Mouse (Mus musculus) liver, embryonic 15.5 days (tissue): ENCODE results near the gene Sh3bp5. TPM values are rescaled to one million over a fixed set of nuclear protein-coding genes. Genes with fewer than 3 reads are reported as not detected.

Experiments used
- ATAC-seq: fragments of 200-750 bp; cut with Nextera tagmentation; 2 replicates; pipeline ENCODE4 v1.8.0; 2017; ENCODE audit warnings: moderate number of reproducible peaks, mild to moderate bottlenecking, moderate library complexity; ENCODE audit not compliant: insufficient read depth
- H3K27ac ChIP-seq: fragments of 300-500 bp; sonication (generic); replicated peaks from 2 replicates; pipeline ENCODE4 v1.5.1; 2015; ENCODE audit warnings: mild to moderate bottlenecking, inconsistent platforms
- H3K27me3 ChIP-seq: fragments of 300-500 bp; sonication (generic); 2 replicates; pipeline ENCODE4 v1.6.1; 2015; ENCODE audit warnings: mild to moderate bottlenecking, inconsistent platforms
- H3K36me3 ChIP-seq: fragments of 300-500 bp; sonication (generic); replicated peaks from 2 replicates; pipeline ENCODE4 v1.6.1; 2015; ENCODE audit warnings: moderate library complexity, mild to moderate bottlenecking, inconsistent platforms
- H3K4me1 ChIP-seq: fragments of 300-500 bp; sonication (generic); replicated peaks from 2 replicates; pipeline ENCODE4 v1.6.1; 2015; ENCODE audit warnings: inconsistent platforms
- H3K4me2 ChIP-seq: fragments of 300-500 bp; sonication (generic); 2 replicates; pipeline ENCODE4 v1.6.1; 2015; ENCODE audit warnings: moderate library complexity, mild to moderate bottlenecking, inconsistent platforms
- H3K4me3 ChIP-seq: fragments of 300-500 bp; sonication (generic); replicated peaks from 2 replicates; pipeline ENCODE4 v1.5.1; 2015; ENCODE audit warnings: mild to moderate bottlenecking, inconsistent platforms
- H3K9ac ChIP-seq: fragments of 300-500 bp; sonication (generic); 2 replicates; pipeline ENCODE4 v1.6.1; 2015; ENCODE audit warnings: moderate library complexity, mild to moderate bottlenecking, inconsistent platforms
- H3K9me3 ChIP-seq: fragments of 300-500 bp; sonication (generic); replicated peaks from 2 replicates; pipeline ENCODE4 v1.6.1; 2016; ENCODE audit warnings: inconsistent platforms
- WGBS: fragments of 180-500 bp; shearing (Covaris S2); methylation state at CpG from one replicate; pipeline ENCODE4 v1.1.7; 2015; ENCODE audit warnings: mixed read lengths; ENCODE audit not compliant: insufficient replicate concordance; 5-methylcytosine and 5-hydroxymethylcytosine counted together
- polyA plus RNA-seq: library from polyadenylated mRNA; unstranded; fragments of >200 nt; fragmentation: Nextera tagmentation; extraction: Ambion mirVana; gene quantifications from 2 replicates; pipeline ENCODE4 v1.2.1, GENCODE M21; 2015

Sh3bp5 gene
- polyA plus RNA-seq, 1 experiment from 2014 or later: 16.9 TPM

- no peak overlapping the region for H3K4me3 ChIP-seq
- ATAC-seq: no peak
- H3K4me2 ChIP-seq: peak overlapping the region; percentile 11
- no peaks in the 10 kb centered on the region for H3K27me3 ChIP-seq
- H3K36me3 ChIP-seq: 0 out of 2 replicates have a peak, but pooled peaks cover 24% of the 10 kb centered on the region
- H3K4me1 ChIP-seq: peaks cover 85% of the 10 kb centered on the region
- peak overlapping the region; percentile 65 for H3K27ac ChIP-seq
- no peaks in the 10 kb centered on the region for H3K9me3 ChIP-seq
- 58% methylated on average over 6 of the region's 6 CpGs for WGBS
- peak overlapping the region; percentile 12; the same call in 1 of the 2 replicates for H3K9ac ChIP-seq
These were observed 27.8 kb downstream of the Sh3bp5 start for GRCm38 (mm10) chr14:31407911-31408604.

- H3K4me3 ChIP-seq: no peak overlapping the region
- no peak overlapping the region for H3K9ac ChIP-seq
- no peaks in the 10 kb centered on the region for H3K27me3 ChIP-seq
- ATAC-seq: no peak
- 75% methylated on average over 15 of the region's 15 CpGs for WGBS
- H3K4me2 ChIP-seq: no peak overlapping the region
- H3K4me1 ChIP-seq: peaks cover 85% of the 10 kb centered on the region
- H3K36me3 ChIP-seq: 0 out of 2 replicates have a peak, but pooled peaks cover 24% of the 10 kb centered on the region
- H3K27ac ChIP-seq: 0 out of 2 replicates have a peak overlapping the region, but pooled peaks have one; percentile 65
- H3K9me3 ChIP-seq: no peaks in the 10 kb centered on the region
These were observed 28.7 kb downstream of the Sh3bp5 start for GRCm38 (mm10) chr14:31407208-31407607.

GRCm38 (mm10) chr14:31406154-31406810, 29.6 kb downstream of the Sh3bp5 start:
- Histone ChIP-seq H3K4me3 (no peak overlapping the region), H3K9ac (no peak overlapping the region), H3K27ac (0 out of 2 replicates have a peak overlapping the region, but pooled peaks have one; percentile 14), H3K4me1 (peaks cover 90% of the 10 kb centered on the region), H3K4me2 (no peak overlapping the region), H3K36me3 (0 out of 2 replicates have a peak, but pooled peaks cover 23% of the 10 kb centered on the region), H3K27me3 (no peaks in the 10 kb centered on the region), H3K9me3 (no peaks in the 10 kb centered on the region)
- no peak for ATAC-seq
- WGBS: 76% methylated on average over 12 of the region's 12 CpGs

GRCm38 (mm10) chr14:31405652-31406051, 30.2 kb downstream of the Sh3bp5 start:
- Histone ChIP-seq H3K27me3 (no peaks in the 10 kb centered on the region), H3K27ac (no peak overlapping the region), H3K4me2 (no peak overlapping the region), H3K36me3 (0 out of 2 replicates have a peak, but pooled peaks cover 19% of the 10 kb centered on the region), H3K4me1 (peaks cover 95% of the 10 kb centered on the region), H3K9ac (no peak overlapping the region), H3K9me3 (no peaks in the 10 kb centered on the region), H3K4me3 (no peak overlapping the region)
- no peak for ATAC-seq
- 71% methylated on average over 6 of the region's 6 CpGs for WGBS

GRCm38 (mm10) chr14:31404663-31405062, 31.2 kb downstream of the Sh3bp5 start:
- H3K9me3 ChIP-seq: no peaks in the 10 kb centered on the region
- H3K27ac ChIP-seq: peak overlapping the region; percentile 77
- peak overlapping the region; percentile 63 for H3K4me2 ChIP-seq
- H3K9ac ChIP-seq: peak overlapping the region; percentile 46; the same call in 1 of the 2 replicates
- ATAC-seq: 0 out of 2 replicates have a peak, but pooled peaks have one; percentile 22
- 0 out of 2 replicates have a peak overlapping the region, but pooled peaks have one; percentile 26 for H3K4me3 ChIP-seq
- H3K4me1 ChIP-seq: peaks cover 91% of the 10 kb centered on the region
- H3K36me3 ChIP-seq: 0 out of 2 replicates have a peak, but pooled peaks cover 12% of the 10 kb centered on the region
- 78% methylated on average over 4 of the region's 4 CpGs for WGBS
- H3K27me3 ChIP-seq: no peaks in the 10 kb centered on the region

- Histone ChIP-seq H3K27me3 (no peaks in the 10 kb centered on the region), H3K27ac (peak overlapping the region; percentile 77), H3K4me1 (peaks cover 84% of the 10 kb centered on the region), H3K4me2 (peak overlapping the region; percentile 63), H3K9ac (peak overlapping the region; percentile 46), H3K9me3 (no peaks in the 10 kb centered on the region), H3K36me3 (0 out of 2 replicates have a peak, but pooled peaks cover 12% of the 10 kb centered on the region), H3K4me3 (peak overlapping the region; percentile 26; the same call in 1 of the 2 replicates)
- ATAC-seq: peak; percentile 90
- 22% methylated on average over 8 of the region's 8 CpGs for WGBS
These were observed 31.9 kb downstream of the Sh3bp5 start for GRCm38 (mm10) chr14:31403995-31404394.

GRCm38 (mm10) chr14:31403556-31403955, 32.3 kb downstream of the Sh3bp5 start:
- Histone ChIP-seq H3K9me3 (no peaks in the 10 kb centered on the region), H3K4me2 (peak overlapping the region; percentile 63), H3K4me3 (no peak overlapping the region), H3K27ac (peak overlapping the region; percentile 77), H3K36me3 (0 out of 2 replicates have a peak, but pooled peaks cover 12% of the 10 kb centered on the region), H3K4me1 (peaks cover 84% of the 10 kb centered on the region), H3K27me3 (no peaks in the 10 kb centered on the region), H3K9ac (no peak overlapping the region; the same call in 1 of the 2 replicates)
- peak; percentile 4; the same call in 1 of the 2 replicates for ATAC-seq
- WGBS: 63% methylated on average over 9 of the region's 9 CpGs

- Histone ChIP-seq H3K4me1 (peaks cover 83% of the 10 kb centered on the region), H3K4me3 (no peak overlapping the region), H3K4me2 (no peak overlapping the region), H3K9me3 (no peaks in the 10 kb centered on the region), H3K9ac (no peak overlapping the region), H3K27ac (peak overlapping the region; percentile 56; the same call in 1 of the 2 replicates), H3K27me3 (no peaks in the 10 kb centered on the region), H3K36me3 (0 out of 2 replicates have a peak, but pooled peaks cover 12% of the 10 kb centered on the region)
- ATAC-seq: no peak
- 30% methylated on average over 5 of the region's 5 CpGs for WGBS
These were observed 33.2 kb downstream of the Sh3bp5 start for GRCm38 (mm10) chr14:31402693-31403092.

- 56% methylated on average over 6 of the region's 6 CpGs for WGBS
- no peak overlapping the region for H3K9ac ChIP-seq
- no peaks in the 10 kb centered on the region for H3K9me3 ChIP-seq
- H3K27ac ChIP-seq: peak overlapping the region; percentile 56
- 0 out of 2 replicates have a peak, but pooled peaks cover 12% of the 10 kb centered on the region for H3K36me3 ChIP-seq
- no peak for ATAC-seq
- H3K27me3 ChIP-seq: no peaks in the 10 kb centered on the region
- no peak overlapping the region for H3K4me2 ChIP-seq
- H3K4me1 ChIP-seq: peaks cover 84% of the 10 kb centered on the region
- H3K4me3 ChIP-seq: no peak overlapping the region
These were observed 33.9 kb downstream of the Sh3bp5 start for GRCm38 (mm10) chr14:31401918-31402427.

- no peak overlapping the region for H3K27ac ChIP-seq
- H3K4me3 ChIP-seq: no peak overlapping the region
- 65% methylated on average over 11 of the region's 11 CpGs for WGBS
- no peaks in the 10 kb centered on the region for H3K27me3 ChIP-seq
- H3K4me2 ChIP-seq: no peak overlapping the region
- no peak overlapping the region for H3K9ac ChIP-seq
- peaks cover 8% of the 10 kb centered on the region; the same call in 1 of the 2 replicates for H3K36me3 ChIP-seq
- H3K9me3 ChIP-seq: no peaks in the 10 kb centered on the region
- no peak for ATAC-seq
- H3K4me1 ChIP-seq: peaks cover 76% of the 10 kb centered on the region
These were observed 35.0 kb downstream of the Sh3bp5 start for GRCm38 (mm10) chr14:31400896-31401295.

GRCm38 (mm10) chr14:31400246-31400645, 35.6 kb downstream of the Sh3bp5 start:
- WGBS: 75% methylated on average over 7 of the region's 7 CpGs
- H3K36me3 ChIP-seq: peaks cover 14% of the 10 kb centered on the region
- no peak overlapping the region for H3K9ac ChIP-seq
- H3K4me2 ChIP-seq: no peak overlapping the region
- no peaks in the 10 kb centered on the region for H3K27me3 ChIP-seq
- H3K4me3 ChIP-seq: no peak overlapping the region
- peaks cover 69% of the 10 kb centered on the region for H3K4me1 ChIP-seq
- H3K27ac ChIP-seq: no peak overlapping the region
- H3K9me3 ChIP-seq: 0 out of 2 replicates have a peak, but pooled peaks cover 2% of the 10 kb centered on the region
- no peak for ATAC-seq
